Mouse (Mus musculus) olfactory bulb, adult 2 months (tissue): ENCODE results near the gene 1700017B05Rik.

Experiments
- CTCF ChIP-seq: fragments of 200-500 bp; IDR thresholded peaks from 2 replicates; pipeline ENCODE4 v1.5.1; 2012; ENCODE audit warnings: low read depth, mild to moderate bottlenecking, low read length, moderate library complexity; ENCODE audit not compliant: insufficient read depth
- POLR2A ChIP-seq: fragments of 200-500 bp; IDR thresholded peaks from 2 replicates; pipeline ENCODE4 v1.6.1; 2012; ENCODE audit warnings: mild to moderate bottlenecking, low read depth, low read length, moderate library complexity; ENCODE audit not compliant: insufficient read depth

DNA sequence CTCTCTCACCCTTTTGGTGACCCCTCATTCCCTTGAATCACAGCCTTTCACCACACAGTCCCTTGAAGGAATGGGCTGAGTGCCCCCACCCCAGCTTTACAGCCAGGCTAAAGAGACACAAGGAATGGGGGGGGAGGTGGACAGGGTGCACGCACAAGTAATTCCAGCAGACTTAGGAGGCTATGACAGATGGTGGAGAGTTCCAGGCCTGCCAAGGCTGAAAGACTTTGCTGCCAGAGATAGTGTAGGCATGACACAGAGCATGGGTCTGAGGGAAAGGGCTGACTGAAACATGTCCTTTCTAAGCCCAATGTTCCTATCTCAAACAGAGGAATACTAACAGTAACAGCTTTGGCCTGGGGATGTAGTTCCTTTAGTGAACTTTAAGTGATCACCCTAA is 8.7 kb upstream of the 1700017B05Rik start:
- no peak for TF ChIP-seq POLR2A
- TF ChIP-seq CTCF: no peak
